Mouse (Mus musculus): ENCODE data around the gene Ppp1r7.
"Not testable (repeated sequence)": the region's sequence is repeated elsewhere in the genome, so short reads cannot be mapped to it uniquely, and the experiment has no call there.

Ppp1r7 gene

GRCm38 (mm10) chr1:93342648-93343503 lies at the start of gene Ppp1r7, which contains the start of gene Pask:
Ppp1r7 (plus strand) TSS chr1:93342854.
Pask (minus strand) TSS chr1:93343482.
- in situ Hi-C loops (cut with MboI, MseI): no loop called here

- in situ Hi-C loops (cut with MboI, MseI): not testable (repeated sequence)
Observed at GRCm38 (mm10) chr1:93294491-93294890, 48.2 kb upstream of the Ppp1r7 start.

GRCm38 (mm10) chr1:93299791-93300190 lies 42.9 kb upstream of the Ppp1r7 start:
- in situ Hi-C loops (cut with MboI, MseI): loop anchor here in 1 of 2 experiments (5.0 kb wide), 1 partner anchor 758 kb away; no protein-coding TSS in a partner anchor

- in situ Hi-C loops (cut with MboI, MseI): loop anchor here in 1 of 2 experiments (5.0 kb wide), 1 partner anchor 757 kb away; no protein-coding TSS in a partner anchor
Observed at GRCm38 (mm10) chr1:93300578-93300977, 42.1 kb upstream of the Ppp1r7 start.

GRCm38 (mm10) chr1:93305581-93306337 lies 36.9 kb upstream of the Ppp1r7 start, which contains the start of gene Mterf4:
Mterf4 (minus strand) TSS chr1:93305915.
- in situ Hi-C loops (cut with MboI, MseI): no loop called here

GRCm38 (mm10) chr1:93323973-93324372 lies 18.7 kb upstream of the Ppp1r7 start:
- in situ Hi-C loops (cut with MboI, MseI): loop anchor here in 1 of 2 experiments (5.0 kb wide), 1 partner anchor 178 kb away; no protein-coding TSS in a partner anchor

- in situ Hi-C loops (cut with MboI, MseI): no loop called here
Observed at GRCm38 (mm10) chr1:93326446-93326845, 16.2 kb upstream of the Ppp1r7 start.

GRCm38 (mm10) chr1:93334621-93335020 lies 8.0 kb upstream of the Ppp1r7 start:
- in situ Hi-C loops (cut with MboI, MseI): no loop called here

GRCm38 (mm10) chr1:93343504-93344047 lies 922 bp downstream of the Ppp1r7 start:
- in situ Hi-C loops (cut with MboI, MseI): no loop called here

- in situ Hi-C loops (cut with MboI, MseI): no loop called here
Observed at GRCm38 (mm10) chr1:93347176-93347575, 4.5 kb downstream of the Ppp1r7 start.

- in situ Hi-C loops (cut with MboI, MseI): no loop called here
Observed at GRCm38 (mm10) chr1:93349701-93350100, 7.0 kb downstream of the Ppp1r7 start.

- in situ Hi-C loops (cut with MboI, MseI): no loop called here
Observed at GRCm38 (mm10) chr1:93352724-93353123, 10.1 kb downstream of the Ppp1r7 start.

- in situ Hi-C loops (cut with MboI, MseI): loop anchor here in 1 of 2 experiments (5.0 kb wide), 1 partner anchor 50 kb away; no protein-coding TSS in a partner anchor
Observed at GRCm38 (mm10) chr1:93362661-93363060, 20.0 kb downstream of the Ppp1r7 start.

GRCm38 (mm10) chr1:93365641-93366040 lies 23.0 kb downstream of the Ppp1r7 start:
- in situ Hi-C loops (cut with MboI, MseI): no loop called here

GRCm38 (mm10) chr1:93373665-93374064 lies 31.0 kb downstream of the Ppp1r7 start, which contains the start of gene Ano7:
Ano7 (plus strand) TSS chr1:93373930.
- in situ Hi-C loops (cut with MboI, MseI): no loop called here

- in situ Hi-C loops (cut with MboI, MseI): no loop called here
Observed at GRCm38 (mm10) chr1:93377307-93377706, 34.7 kb downstream of the Ppp1r7 start.

- in situ Hi-C loops (cut with MboI, MseI): no loop called here
Observed at GRCm38 (mm10) chr1:93379117-93379516, 36.5 kb downstream of the Ppp1r7 start.

GRCm38 (mm10) chr1:93387198-93387597 lies 44.5 kb downstream of the Ppp1r7 start:
- in situ Hi-C loops (cut with MboI, MseI): no loop called here

- in situ Hi-C loops (cut with MboI, MseI): no loop called here
Observed at GRCm38 (mm10) chr1:93388906-93389305, 46.3 kb downstream of the Ppp1r7 start.

GRCm38 (mm10) chr1:93401191-93402052 lies 58.8 kb downstream of the Ppp1r7 start:
- in situ Hi-C loops (cut with MboI, MseI): no loop called here

- in situ Hi-C loops (cut with MboI, MseI): no loop called here
Observed at GRCm38 (mm10) chr1:93403403-93403802, 60.7 kb downstream of the Ppp1r7 start.

All from T-helper 17 cell (primary cell).